Mouse (Mus musculus) ES-Bruce4 (cell line): Measurements from ENCODE around the gene Get4. TPM values are rescaled to one million over a fixed set of nuclear protein-coding genes. Genes with fewer than 3 reads are reported as not detected.

Source experiments
- H3K27ac ChIP-seq: 2 replicates; pipeline ENCODE4 v1.5.1; 2012; ENCODE audit warnings: low read length, inconsistent platforms; ENCODE audit not compliant: insufficient read depth
- H3K27me3 ChIP-seq: 2 replicates; pipeline ENCODE4 v1.6.1; 2012; ENCODE audit warnings: mild to moderate bottlenecking, low read length, inconsistent platforms; ENCODE audit not compliant: control insufficient read depth, poor library complexity, insufficient read depth, severe bottlenecking
- H3K36me3 ChIP-seq: 2 replicates; pipeline ENCODE4 v1.6.1; 2012; ENCODE audit warnings: inconsistent platforms, mild to moderate bottlenecking, low read length, moderate library complexity; ENCODE audit not compliant: control insufficient read depth, poor library complexity, insufficient read depth, severe bottlenecking
- H3K4me1 ChIP-seq: one replicate; pipeline ENCODE4 v1.8.1; 2011; ENCODE audit warnings: low read length; ENCODE audit not compliant: control insufficient read depth, insufficient read depth
- H3K4me3 ChIP-seq: 2 replicates; pipeline ENCODE4 v1.5.1; 2011; ENCODE audit warnings: low read depth, mild to moderate bottlenecking, low read length
- H3K9ac ChIP-seq: 2 replicates; pipeline ENCODE4 v1.6.1; 2012; ENCODE audit warnings: low read depth, mild to moderate bottlenecking, inconsistent platforms; ENCODE audit not compliant: poor library complexity, severe bottlenecking
- H3K9me3 ChIP-seq: replicated peaks from 2 replicates; pipeline ENCODE4 v1.6.1; 2012; ENCODE audit warnings: mild to moderate bottlenecking, low read length, inconsistent platforms; ENCODE audit not compliant: control insufficient read depth, poor library complexity, insufficient read depth, severe bottlenecking
- CTCF ChIP-seq: IDR thresholded peaks from one replicate; pipeline ENCODE4 v1.8.1; 2011; ENCODE audit warnings: low read depth, low read length
- EP300 ChIP-seq: IDR thresholded peaks from 2 replicates; pipeline ENCODE4 v1.6.1; 2011; ENCODE audit warnings: low read depth, low read length; ENCODE audit not compliant: insufficient read depth
- POLR2A ChIP-seq: IDR thresholded peaks from one replicate; pipeline ENCODE4 v1.8.1; 2011; ENCODE audit warnings: low read length; ENCODE audit not compliant: insufficient read depth
- polyA plus RNA-seq: library from polyadenylated mRNA; stranded (reverse); fragments of >200 nt; gene quantifications from 2 replicates; pipeline ENCODE4 v1.2.4, GENCODE M21; 2011; ENCODE audit warnings: low read depth; ENCODE audit not compliant: missing spikeins, insufficient read depth, insufficient read length

The Get4 gene
- polyA plus RNA-seq, result 55.9 and 67.7 TPM in 2 replicates

- peaks cover 13% of the 10 kb centered on the region for H3K36me3 ChIP-seq
Measured at GRCm38 (mm10) chr5:139252081-139252909, at the start of gene Get4. TSS of gene Get4 (plus strand) at chr5:139252324.

GRCm38 (mm10) chr5:139203312-139203711, 48.8 kb upstream of the Get4 start:
- Histone ChIP-seq H3K9ac (no peak overlapping the region), H3K4me1 (peaks cover 4% of the 10 kb centered on the region), H3K4me3 (no peak overlapping the region), H3K36me3 (no peaks in the 10 kb centered on the region), H3K27ac (no peak overlapping the region), H3K27me3 (no peaks in the 10 kb centered on the region), H3K9me3 (no peaks in the 10 kb centered on the region)
- no peak for TF ChIP-seq POLR2A
- TF ChIP-seq EP300, result no peak
- no peak for TF ChIP-seq CTCF

More at GRCm38 (mm10) chr5:139252081-139252909, at the start of gene Get4:
- Histone ChIP-seq H3K9ac (peak within 1 kb of the TSS; percentile 72), H3K4me3 (peak within 1 kb of the TSS; percentile 96), H3K9me3 (no peaks in the 10 kb centered on the region), H3K27ac (peak within 1 kb of the TSS; percentile 39; the same call in 1 of the 2 replicates), H3K4me1 (peaks cover 2% of the 10 kb centered on the region), H3K27me3 (no peaks in the 10 kb centered on the region)
- no peak for TF ChIP-seq CTCF
- TF ChIP-seq POLR2A, result peak; percentile 88

GRCm38 (mm10) chr5:139206081-139206480, 46.0 kb upstream of the Get4 start:
- H3K4me1 ChIP-seq, result peaks cover 2% of the 10 kb centered on the region
- 0 out of 2 replicates have a peak, but pooled peaks cover 5% of the 10 kb centered on the region for H3K36me3 ChIP-seq
- H3K27ac ChIP-seq, result no peak overlapping the region

GRCm38 (mm10) chr5:139206525-139206924, 45.6 kb upstream of the Get4 start:
- no peak overlapping the region for H3K9ac ChIP-seq
- TF ChIP-seq POLR2A (no peak), EP300 (no peak), CTCF (no peak)
- H3K4me1 ChIP-seq, result peaks cover 2% of the 10 kb centered on the region
- 0 out of 2 replicates have a peak, but pooled peaks cover 5% of the 10 kb centered on the region for H3K36me3 ChIP-seq
- no peaks in the 10 kb centered on the region for H3K27me3 ChIP-seq
- no peak overlapping the region for H3K27ac ChIP-seq
- peaks cover 8% of the 10 kb centered on the region for H3K9me3 ChIP-seq
- no peak overlapping the region for H3K4me3 ChIP-seq

More at GRCm38 (mm10) chr5:139206081-139206480, 46.0 kb upstream of the Get4 start:
- peaks cover 8% of the 10 kb centered on the region for H3K9me3 ChIP-seq
- no peak overlapping the region for H3K4me3 ChIP-seq
- TF ChIP-seq EP300 (no peak), POLR2A (no peak), CTCF (no peak)
- no peaks in the 10 kb centered on the region for H3K27me3 ChIP-seq
- H3K9ac ChIP-seq, result no peak overlapping the region

- no peaks in the 10 kb centered on the region for H3K27me3 ChIP-seq
- H3K4me3 ChIP-seq, result no peak overlapping the region
- no peak overlapping the region for H3K27ac ChIP-seq
- H3K9me3 ChIP-seq, result peaks cover 16% of the 10 kb centered on the region
- peaks cover 2% of the 10 kb centered on the region for H3K4me1 ChIP-seq
- TF ChIP-seq POLR2A, result no peak
- no peak for TF ChIP-seq CTCF
- no peak for TF ChIP-seq EP300
- H3K9ac ChIP-seq, result no peak overlapping the region
- 0 out of 2 replicates have a peak, but pooled peaks cover 5% of the 10 kb centered on the region for H3K36me3 ChIP-seq
Measured at GRCm38 (mm10) chr5:139208183-139208582, 43.9 kb upstream of the Get4 start.
